Mouse (Mus musculus): ENCODE measurements around the gene Plxnb2.

Plxnb2 gene

DNA sequence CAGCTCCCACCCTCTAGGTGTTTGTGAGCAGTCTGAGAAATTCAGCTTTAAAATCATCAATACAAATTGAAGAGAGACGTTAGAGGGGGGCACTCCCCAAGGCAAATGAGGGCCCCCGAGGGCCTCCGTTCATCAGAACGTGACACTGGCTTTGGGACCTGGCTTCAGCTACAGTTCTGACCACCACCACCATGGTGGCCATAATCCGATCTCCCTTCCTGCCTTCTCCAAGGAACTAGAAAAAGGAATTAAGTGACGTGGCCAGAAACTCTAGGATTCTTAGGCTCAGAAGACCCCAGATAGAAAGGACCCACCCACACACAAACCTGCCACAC lies 991 bp downstream of the Plxnb2 start:
- DNase-seq (ENCODE audit: low spot score in 2 of 2): no peak

DNA sequence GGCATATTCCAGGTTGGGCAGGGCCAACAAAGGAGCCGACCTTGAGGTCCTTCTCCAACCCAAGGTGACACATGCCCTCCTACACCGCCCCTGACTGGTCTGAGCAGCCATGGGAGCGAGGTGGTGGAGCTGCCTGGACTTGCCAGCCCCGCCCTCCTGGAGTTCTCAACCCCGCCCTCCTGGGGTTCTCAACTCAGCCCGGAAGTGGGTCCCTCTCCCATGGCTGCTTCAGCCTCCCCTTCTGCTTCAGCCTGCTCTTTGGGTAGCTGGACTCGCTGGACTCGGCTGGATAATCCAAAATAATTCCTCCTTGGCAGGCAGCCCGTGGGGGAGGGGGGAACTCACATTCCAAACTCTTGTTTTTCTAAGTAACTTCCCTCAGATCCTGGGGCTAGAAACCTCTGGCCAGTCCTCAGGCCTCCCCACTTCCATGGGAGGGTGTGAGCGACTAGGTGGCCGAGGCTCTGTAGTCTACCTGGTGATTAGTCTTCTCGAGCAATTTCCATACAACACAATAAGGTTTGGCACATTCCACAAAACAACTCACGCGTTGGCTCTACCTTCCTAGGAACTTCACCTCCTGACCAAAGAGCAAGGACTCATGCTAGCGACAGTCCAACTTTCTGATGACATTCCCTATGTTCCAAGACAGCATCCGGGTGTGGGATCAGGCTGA lies 1.5 kb downstream of the Plxnb2 start:
- DNase-seq (ENCODE audit: low spot score in 2 of 2): no peak

DNA sequence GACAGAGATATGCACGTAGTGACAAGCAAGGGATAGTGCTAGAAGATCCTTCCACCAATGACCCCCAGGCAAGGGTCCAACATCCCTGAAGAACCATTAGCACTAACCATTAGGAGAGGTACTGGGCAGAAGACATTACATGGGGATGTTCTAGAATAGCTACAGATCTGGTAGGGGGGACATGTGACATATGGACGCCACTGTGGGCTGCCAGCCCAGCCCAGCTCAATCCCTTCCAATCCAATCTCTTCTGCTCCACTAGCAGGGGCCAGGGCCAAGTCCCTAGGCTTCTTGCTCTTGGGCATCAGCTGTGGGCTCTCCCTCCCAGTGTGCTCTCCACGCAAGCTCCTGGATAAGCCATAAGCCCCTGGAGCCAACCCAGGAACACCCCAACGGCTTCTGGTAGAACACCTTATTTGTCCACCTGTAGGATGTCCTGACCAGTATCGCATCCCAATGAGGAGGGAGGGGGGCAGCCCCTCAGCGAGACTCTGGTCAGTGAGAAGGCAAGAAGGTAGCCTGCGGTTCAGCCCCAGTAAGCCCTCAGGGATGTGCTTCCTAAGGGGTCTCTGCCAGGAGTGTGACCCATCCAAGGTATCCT lies 2.2 kb downstream of the Plxnb2 start:
- no peak for DNase-seq (ENCODE audit: low spot score in 2 of 2)

DNA sequence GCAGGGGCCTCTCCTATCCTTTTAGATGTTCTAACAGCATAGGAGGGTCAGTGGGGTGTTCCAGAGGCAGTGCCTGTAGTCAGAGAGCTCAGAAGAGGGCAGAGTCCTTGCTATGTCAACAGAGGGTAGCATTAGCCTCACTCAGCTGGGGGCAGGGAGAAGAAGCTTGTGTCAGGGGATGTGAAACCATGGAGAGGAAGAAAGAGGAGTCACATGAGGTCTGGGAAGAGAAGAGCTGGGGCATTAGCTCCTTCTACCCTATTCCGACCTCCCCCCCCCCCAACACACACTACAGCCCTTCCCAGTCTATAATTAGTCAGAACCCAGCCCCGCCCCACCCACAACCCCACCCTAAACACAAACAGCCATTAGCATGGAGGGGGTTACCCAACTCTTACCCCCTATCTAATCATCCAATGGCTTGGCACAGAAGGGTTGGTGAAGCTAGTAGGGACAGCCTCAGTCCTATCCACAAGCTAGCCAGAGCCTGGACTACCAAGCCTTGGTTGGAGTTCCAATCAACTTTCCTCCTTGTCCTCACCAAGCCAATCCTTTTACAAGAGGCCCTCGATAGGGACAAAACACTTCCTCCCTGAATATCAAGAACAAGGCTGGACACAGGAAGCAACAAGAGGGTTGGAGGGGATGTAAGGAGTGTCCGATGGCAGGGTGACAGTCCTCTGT lies 2.9 kb downstream of the Plxnb2 start:
- no peak for DNase-seq (ENCODE audit: low spot score in 2 of 2)

DNA sequence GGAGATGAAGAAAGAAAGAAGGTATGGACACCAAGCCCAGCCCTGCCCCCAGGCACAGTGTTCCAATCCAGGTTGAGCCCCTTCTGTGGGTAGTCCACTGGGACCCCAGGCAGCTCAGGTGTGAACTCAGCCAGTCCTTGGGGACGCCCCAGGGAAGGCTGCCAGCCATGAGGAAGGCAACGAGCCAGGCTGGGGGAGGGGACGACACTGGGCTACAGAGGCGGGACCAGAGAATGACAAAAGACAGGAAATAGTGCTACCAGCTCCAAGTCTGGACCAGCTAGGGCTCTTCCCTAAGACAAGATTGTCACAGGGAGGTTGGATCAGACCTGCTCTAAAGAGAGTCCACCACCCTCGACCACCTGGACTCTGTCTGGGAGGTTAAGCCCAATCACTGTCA lies 3.5 kb downstream of the Plxnb2 start:
- no peak for DNase-seq (ENCODE audit: low spot score in 2 of 2)

DNA sequence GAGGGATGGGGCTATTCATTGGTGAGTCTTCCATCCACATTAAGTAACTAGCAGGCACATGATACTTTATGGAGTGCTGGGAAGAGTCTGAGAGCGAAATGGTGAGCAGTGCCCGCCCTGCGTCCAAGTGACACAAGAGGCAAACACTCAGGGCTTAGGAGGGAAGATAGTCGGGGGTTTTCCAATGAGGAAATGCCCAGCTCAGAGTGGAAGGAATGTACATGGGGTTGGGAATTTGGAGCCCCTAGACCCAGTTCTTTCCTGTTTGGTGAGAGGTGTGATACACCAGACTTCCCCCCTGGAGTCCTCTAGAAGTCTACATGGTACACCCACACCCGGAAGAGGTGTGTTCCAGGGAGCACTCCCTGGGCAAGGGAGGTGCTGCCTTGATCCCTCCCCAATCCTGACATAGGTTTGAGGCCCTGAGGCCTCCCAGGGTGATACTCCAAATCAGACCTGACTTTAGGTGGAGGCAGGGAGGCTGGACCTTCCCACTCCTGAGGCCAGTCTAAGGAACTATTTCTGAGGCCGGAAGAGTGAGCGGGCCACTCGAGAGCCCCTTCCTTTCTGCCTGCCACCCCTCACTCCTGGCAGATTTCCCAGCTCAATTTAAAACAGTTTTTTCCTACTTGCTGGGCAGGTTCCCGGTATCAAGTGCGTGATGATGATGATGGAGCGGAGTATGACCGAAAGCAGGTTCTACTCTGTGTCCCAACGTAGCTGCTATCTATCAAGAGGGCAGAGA lies 5.0 kb downstream of the Plxnb2 start:
- no peak for DNase-seq (ENCODE audit: low spot score in 2 of 2)

DNA sequence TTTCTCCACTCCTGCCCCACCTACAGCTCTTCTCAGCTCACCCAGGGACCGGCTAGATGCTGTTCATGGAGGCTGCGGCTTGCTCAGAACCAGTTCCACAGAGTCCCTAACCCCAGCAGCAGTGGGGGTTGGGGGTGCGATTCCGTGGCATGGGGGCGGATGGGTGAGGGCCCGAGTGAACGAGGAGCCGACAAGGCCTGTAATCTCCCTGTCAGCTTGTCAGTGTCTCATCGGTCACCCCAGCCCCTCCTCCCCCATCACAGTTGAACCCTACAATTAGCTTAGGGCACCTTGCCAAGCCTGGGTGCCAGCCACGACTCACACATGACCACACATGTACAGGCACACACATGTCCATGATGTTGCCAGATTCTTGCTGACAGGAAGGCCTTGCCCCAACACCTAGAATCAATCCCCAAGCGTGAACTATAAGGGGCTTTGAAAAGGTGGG lies 5.7 kb downstream of the Plxnb2 start:
- DNase-seq (ENCODE audit: low spot score in 2 of 2): no peak

DNA sequence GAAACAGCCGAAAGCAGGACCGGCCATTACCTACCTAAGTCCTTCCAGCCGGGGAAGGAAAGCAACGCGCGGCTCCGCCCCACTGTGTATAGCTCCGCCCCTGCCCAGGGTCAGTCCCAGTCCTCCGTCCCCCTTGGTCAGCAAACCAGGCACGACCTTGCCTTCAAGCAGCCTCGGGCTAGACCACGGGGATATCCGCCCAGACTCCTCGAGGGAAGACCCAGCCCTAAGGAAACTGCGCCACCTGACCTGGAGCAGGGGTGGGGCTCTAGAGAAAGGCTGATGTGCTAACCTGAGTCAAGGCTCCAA lies 6.7 kb downstream of the Plxnb2 start:
- no peak for DNase-seq (ENCODE audit: low spot score in 2 of 2)

DNA sequence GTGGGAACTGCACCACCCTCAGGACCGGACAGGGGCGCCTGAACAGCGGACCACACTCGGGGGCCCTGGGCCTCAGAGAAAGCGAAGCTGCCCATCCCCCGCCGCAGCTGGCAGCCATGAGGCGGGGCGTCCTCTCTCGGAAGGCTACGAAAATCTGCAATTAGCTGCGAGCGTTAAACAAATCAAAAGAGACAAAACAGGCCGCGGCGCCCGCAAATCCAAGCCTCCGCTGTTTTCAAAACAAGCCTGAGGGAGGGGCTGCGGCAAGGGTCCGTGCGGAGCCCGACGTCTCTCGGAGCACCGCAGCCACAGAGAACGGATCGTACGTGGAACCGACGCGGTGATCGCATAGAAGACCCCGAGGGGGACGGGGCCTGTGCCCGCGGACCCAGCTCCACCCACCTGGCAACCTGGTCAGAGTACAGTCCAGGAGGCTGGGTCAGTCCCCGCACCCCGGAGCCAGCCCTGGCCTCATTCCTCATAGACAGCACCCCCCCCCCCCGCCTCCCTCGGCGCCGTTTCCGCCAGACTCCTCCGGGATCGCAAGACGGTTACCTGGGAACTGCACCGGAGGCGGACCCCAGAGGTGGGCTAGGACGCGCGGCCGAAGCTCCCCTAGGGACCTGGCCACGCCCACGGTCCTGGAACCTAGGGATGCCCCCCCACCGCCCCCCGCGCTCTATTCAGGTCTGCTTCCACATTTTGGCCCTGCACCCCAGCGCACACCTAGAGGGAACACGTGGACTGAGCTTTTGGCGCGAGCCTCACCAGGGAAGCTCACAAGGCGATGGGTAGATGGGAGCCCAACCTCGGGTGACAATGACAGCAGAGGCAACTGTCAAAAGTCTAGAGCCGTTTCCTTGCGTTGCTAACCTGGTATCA lies 7.3 kb downstream of the Plxnb2 start:
- DNase-seq (ENCODE audit: low spot score in 2 of 2): no peak

DNA sequence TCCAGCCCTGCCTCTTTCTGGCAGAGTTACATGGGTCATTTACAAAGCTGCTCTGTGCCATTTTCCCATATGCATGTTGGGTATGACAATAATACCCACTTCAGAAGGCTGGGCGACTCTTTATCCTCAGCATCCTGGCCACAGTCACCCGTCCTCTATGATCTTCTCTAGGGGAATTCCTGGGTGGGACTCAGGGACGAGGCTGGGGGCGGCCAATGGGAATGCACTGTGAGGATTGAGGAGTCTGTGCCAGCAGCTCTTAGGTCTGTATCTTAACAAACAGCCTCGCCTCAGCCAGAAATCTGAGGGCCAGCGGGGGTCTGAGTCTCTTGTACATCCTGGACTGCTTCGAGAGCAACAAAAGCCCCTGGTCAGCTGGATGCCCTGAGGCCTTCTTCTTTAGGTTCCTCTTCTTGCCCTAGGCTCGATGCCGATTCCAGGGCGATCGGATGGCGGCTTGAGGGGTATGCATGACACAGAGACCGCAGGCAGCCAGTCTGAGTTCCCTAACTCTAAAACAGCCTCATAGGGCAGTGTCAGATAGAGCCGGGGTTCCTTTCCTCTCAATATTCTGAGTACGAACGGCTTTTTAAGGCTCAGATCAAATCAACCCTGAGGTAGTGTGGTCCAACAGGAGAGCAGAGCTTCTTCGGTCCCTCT lies 8.2 kb downstream of the Plxnb2 start:
- DNase-seq (ENCODE audit: low spot score in 2 of 2): no peak

DNA sequence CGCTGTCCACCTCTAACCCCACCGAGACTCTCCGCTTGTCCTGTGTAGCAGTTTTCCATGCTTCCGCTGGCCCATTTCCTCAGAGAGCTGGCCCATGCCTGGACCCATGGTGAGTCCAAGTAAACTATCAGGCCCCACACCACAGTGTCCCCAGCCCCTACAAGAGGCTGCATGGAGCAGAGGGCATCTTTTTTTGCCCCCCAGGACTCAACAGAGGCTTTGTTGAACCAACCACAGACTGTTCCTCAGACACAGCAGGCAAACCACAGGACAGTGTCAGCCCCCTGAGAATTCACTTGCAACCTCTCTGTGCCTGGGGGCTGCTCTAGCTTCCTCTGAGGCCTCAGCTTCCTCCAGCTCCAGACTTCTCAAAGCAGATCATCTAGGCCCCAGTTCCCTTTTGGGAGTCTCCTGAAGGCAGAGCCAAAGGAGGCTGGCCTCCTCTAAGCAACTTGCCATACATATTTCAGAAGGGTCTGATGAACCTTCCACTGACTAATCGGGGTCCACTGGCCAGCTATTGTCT lies 9.0 kb downstream of the Plxnb2 start:
- no peak for DNase-seq (ENCODE audit: low spot score in 2 of 2)

DNA sequence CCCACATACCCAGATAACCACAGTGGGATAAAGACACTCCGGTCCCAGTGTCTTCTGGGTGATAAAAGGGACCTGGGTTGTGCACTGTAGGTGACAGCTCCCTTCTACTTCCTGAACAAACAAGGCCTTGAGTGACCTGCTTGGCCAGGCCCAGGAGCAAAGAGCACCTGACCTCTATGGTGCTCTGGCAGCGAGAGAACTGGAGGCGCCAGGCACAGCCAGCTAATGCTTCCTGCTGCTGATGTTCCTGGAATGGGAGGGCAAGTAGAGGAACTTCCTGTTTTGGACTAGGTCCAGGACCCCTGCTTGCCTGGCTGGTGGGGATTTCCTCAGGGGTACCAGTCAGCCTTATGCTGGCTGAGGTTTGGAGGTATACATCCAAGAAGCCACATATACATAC lies 10.5 kb downstream of the Plxnb2 start:
- no peak for DNase-seq (ENCODE audit: low spot score in 2 of 2)

DNA sequence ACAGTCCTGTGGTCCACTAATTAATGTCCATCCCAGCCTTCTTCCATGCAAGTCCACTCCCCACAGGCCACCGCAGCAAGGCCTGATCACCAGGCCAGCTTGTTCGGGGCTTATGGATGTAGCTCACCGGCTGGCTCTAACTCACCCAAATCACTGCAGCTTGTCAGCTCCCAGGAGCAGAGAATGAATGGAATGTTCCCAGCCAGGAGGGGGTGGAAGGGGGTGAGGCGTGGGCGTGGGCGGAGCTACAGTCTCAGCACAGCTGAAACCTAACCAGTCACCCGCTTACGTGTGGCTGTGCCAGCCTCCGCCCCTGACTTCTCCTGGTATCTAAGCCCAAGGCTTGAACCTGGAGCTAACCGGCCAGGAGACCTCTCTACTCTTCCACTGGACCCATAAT lies 11.2 kb downstream of the Plxnb2 start:
- DNase-seq (ENCODE audit: low spot score in 2 of 2): peak; percentile 71 to 72

DNA sequence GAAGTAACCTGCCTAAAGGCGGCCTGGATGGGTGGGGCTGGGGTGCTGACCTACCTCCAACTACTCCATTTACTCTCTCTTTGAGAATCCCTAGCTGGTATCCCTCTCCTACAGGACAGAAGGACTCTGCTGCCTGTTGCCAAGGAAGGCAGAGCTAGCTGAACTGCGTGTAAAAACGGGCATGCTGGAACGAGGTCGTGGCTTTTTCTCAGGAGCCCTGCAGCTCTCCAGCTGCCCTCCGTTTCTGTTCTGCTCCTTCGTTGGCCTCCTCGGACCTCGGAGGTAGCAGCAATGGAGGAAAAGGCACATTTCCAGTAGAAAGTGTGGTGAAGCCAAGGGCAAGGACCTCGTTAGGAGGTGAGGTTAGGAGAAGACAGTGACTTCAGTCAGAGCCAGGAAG lies 11.7 kb downstream of the Plxnb2 start:
- DNase-seq (ENCODE audit: low spot score in 2 of 2): no peak

DNA sequence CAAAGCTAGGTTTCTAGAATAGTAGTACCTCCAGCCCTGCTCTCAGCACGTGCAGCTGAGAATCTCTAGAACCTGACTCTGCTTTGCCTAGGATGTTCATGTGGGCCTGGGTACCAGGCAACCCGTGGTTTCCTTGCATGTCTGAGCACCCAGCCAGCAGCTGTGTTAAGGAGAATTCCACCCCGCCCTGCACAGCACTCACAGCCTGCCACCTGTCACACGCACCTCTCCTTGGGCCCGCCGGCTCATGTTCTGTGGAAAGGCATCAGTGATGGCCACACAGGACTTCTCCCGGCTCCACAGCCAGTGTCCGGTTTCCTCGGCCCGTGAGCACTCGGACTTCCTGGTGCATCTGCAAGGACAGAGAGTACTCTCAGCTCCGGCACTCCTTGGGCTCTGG lies 15.1 kb downstream of the Plxnb2 start:
- DNase-seq (ENCODE audit: low spot score in 2 of 2): no peak

DNA sequence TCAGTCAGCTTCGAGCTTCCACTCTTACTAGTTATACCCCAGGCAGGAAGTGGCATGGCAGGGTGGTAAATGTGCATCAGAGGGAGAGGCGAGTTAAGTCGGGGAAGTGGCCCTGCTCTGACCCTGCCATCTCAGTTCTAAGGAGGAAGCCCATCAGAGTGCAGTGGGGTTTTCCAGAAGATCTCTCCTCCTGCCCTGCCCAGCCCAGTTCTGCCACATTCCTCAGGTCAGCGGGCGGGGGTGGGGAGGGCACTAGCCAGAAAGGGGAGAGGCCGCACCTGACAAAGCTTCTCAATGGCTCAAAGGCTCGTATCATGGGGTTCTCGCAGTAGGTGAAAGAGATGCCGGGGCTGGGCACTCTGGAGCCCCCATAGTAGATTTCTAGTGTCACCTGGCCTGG lies 19.2 kb downstream of the Plxnb2 start:
- DNase-seq (ENCODE audit: low spot score in 2 of 2): no peak

DNA sequence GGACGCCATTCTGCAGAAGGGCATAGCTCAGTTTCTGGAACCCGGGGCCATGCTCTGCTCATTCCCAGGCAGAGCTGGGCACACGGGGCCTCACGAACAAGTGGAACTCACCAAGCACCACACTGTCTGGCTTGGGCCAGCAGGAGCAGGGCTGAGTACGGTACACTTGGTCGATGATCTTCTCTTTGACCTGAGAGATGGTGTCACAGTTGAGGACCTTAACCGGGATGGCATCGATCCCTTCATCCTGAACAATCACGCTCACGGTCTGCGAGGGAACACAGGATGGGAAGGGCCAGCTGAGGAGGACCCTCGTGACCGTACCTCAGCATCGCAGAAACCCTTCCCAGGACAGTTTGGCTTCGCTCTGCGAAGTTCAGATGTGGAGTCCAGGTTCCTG lies 22.1 kb downstream of the Plxnb2 start:
- DNase-seq (ENCODE audit: low spot score in 2 of 2): no peak

DNA sequence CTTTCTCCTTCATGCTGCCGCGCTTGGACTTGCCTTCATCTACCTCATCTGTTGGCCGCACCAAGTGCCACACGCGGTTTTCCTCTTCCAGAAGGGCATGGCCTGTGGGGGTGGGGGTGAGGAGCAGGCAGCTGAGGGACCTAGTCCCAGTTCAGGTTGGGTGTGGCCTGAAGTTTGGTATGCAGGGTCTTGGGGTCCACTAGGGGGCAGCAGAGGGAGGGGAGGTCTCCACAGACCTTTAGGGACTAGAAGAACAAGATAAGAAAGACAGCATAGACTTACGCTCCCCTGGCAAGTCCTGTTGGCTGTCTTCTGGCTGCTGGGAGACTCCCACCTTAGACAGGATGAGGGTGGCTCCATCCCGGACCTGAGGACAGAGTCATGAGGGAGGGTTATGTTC lies 22.6 kb downstream of the Plxnb2 start:
- DNase-seq (ENCODE audit: low spot score in 2 of 2): no peak

DNA sequence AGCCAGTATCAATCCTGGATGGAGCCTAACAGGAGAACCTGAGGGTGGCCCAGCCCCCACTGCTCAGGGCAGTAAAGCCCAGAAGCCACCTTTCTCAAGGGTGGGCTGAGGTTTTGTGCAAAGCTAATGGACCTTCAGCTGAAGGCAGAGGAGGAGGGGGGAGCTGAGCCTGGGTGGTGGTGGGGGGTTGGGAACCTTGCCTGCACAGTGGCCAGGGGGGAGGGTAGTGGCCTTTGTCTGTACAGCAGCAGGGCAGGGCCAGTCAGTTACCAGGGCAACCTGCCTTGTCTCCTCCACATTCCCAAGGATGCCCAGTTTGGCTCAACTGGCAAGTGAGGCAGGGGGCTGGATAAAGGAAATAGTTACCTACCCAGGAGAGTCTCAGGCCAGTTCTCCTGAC lies 28.3 kb downstream of the Plxnb2 start:
- DNase-seq (ENCODE audit: low spot score in 2 of 2): no peak

DNA sequence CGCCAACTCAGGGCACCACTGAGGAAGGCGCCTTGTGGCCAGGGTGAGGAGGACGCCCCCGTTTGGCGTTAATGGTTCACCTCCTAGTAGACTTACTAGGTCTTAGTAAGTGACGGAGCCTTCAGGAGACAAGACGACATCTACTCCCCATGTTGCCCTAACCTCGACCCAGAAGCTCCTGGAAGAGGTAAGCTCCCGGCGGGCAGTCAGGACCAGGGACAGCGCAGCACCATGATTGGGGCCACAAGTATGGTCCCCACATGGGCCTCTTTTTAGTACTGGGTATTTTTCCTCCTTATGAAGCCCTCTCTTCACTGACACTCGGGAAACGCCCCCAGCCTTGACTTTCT lies 30.6 kb downstream of the Plxnb2 start:
- DNase-seq (ENCODE audit: low spot score in 2 of 2): no peak

Data from frontal cortex, postnatal 14 days (tissue).